Mouse (Mus musculus): ENCODE data around the gene Rab5if.

DNA sequence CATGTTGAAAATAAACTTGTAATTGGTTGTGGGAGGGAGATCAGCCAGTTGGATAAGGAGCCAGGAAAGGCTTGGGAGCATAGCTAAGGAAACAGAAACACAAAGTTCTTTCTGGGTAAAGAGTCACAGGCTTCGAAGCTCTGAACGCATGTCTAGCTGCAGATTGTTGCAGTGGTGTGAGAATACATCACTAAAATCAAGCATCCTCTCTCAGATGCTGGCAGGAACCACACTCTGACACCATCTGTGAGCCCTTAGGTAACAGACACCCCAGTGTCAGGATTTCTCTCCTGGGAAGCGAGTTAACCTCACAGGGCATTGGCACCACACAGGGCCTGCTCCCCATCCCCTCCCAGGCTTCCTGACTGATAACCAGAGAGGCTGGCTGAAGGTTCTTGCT is 52.6 kb downstream of the Rab5if start:
- TF ChIP-seq CTCF (IDR thresholded peaks at IDR 0.05; ENCODE audit: borderline replicate concordance, control insufficient read depth, extremely low read depth, insufficient read depth, low read length, poor library complexity) = no peak
- no peak for TF ChIP-seq POLR2A (IDR thresholded peaks at IDR 0.05; ENCODE audit: control insufficient read depth, extremely low read depth, insufficient read depth, low read length, poor library complexity)
